Mouse (Mus musculus): ENCODE data around the gene Ggact. TPM values are rescaled to one million over a fixed set of nuclear protein-coding genes. Genes with fewer than 3 reads are reported as not detected.

Gene Ggact
- polyA plus RNA-seq, 1 experiment from 2014 or later, result 59.3 TPM

DNA sequence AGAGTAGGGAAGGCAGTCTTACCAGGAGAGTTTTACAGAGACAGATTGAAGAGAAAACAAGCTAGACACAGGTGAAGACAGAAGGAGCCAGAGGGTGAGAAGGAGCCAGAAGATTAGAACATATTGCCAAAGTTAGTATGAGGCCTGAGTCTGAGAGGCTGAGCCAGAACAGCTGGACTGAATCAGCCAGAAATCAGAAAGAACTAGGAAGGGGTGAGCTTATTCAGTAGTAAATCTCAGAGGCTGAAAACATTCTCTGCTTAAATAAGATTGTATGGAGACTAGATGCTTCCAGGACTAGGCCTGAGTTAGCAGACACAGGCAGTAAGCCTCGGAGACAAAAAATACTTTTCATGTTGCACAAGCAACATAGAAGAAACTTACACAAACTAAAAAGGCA, 53.8 kb downstream of the Ggact start:
- Histone ChIP-seq H3K4me2 (replicated peaks; ENCODE audit: low read depth) (no peak overlapping the region), H3K4me1 (replicated peaks; ENCODE audit: control insufficient read depth, insufficient read depth) (no peaks in the 10 kb centered on the region), H3K36me3 (ENCODE audit: control insufficient read depth, insufficient read depth, low read length) (no peaks in the 10 kb centered on the region), H3K27me3 (ENCODE audit: control insufficient read depth, insufficient read depth, low read length) (no peaks in the 10 kb centered on the region), H3K9me3 (ENCODE audit: control insufficient read depth, low read length) (no peaks in the 10 kb centered on the region), H3K4me3 (ENCODE audit: low read depth, low read length) (no peak overlapping the region), H3K27ac (replicated peaks) (no peak overlapping the region), H3K9ac (ENCODE audit: low read length) (no peak overlapping the region)
- no peak for ATAC-seq (ENCODE audit: low FRiP score, low TSS enrichment)
- 48% methylated on average over 1 of the region's 1 CpGs for WGBS
- no peak for TF ChIP-seq EP300 (optimal IDR thresholded peaks at IDR 0.05)
- TF ChIP-seq CTCF (IDR thresholded peaks at IDR 0.05; ENCODE audit: low read depth), result no peak
- no peak for DNase-seq (ENCODE audit: low spot score)

DNA sequence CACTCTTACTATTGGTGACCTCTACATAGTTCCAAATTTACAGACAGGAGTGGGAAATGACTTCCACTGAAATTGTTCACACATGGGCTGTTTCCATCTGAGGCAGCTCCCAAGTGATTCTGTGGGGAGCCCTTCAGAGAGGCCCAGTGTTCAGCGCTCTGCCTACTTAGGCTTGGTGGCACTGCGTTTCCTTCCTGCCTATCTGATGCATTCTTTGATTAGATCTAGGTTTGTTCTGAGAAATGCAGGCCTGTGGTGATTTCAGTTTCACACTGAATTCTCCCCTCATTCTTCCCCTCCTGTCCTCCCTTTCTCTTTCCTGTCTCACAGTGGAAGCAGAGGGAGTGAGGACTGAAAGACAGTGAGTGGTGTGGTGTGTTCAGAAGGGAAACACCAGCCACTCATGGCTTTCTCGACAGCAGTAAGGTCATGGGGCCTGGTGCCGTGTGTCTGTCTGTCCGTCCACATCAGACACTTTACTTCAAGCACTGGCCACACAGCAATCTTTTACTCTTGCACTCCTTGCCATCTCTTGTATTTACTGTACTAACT, 61.0 kb downstream of the Ggact start:
- TF ChIP-seq CTCF (IDR thresholded peaks at IDR 0.05; ENCODE audit: low read depth), result no peak
- no peak for TF ChIP-seq EP300 (optimal IDR thresholded peaks at IDR 0.05)
- Histone ChIP-seq H3K4me1 (replicated peaks; ENCODE audit: control insufficient read depth, insufficient read depth) (no peaks in the 10 kb centered on the region), H3K27me3 (ENCODE audit: control insufficient read depth, insufficient read depth, low read length) (no peaks in the 10 kb centered on the region), H3K9ac (ENCODE audit: low read length) (no peak overlapping the region), H3K27ac (replicated peaks) (no peak overlapping the region), H3K9me3 (ENCODE audit: control insufficient read depth, low read length) (no peaks in the 10 kb centered on the region), H3K4me2 (replicated peaks; ENCODE audit: low read depth) (no peak overlapping the region), H3K36me3 (ENCODE audit: control insufficient read depth, insufficient read depth, low read length) (no peaks in the 10 kb centered on the region), H3K4me3 (ENCODE audit: low read depth, low read length) (no peak overlapping the region)
- DNase-seq (ENCODE audit: low spot score), result no peak
- WGBS, result 78% methylated on average over 5 of the region's 5 CpGs
- no peak for ATAC-seq (ENCODE audit: low FRiP score, low TSS enrichment)

DNA sequence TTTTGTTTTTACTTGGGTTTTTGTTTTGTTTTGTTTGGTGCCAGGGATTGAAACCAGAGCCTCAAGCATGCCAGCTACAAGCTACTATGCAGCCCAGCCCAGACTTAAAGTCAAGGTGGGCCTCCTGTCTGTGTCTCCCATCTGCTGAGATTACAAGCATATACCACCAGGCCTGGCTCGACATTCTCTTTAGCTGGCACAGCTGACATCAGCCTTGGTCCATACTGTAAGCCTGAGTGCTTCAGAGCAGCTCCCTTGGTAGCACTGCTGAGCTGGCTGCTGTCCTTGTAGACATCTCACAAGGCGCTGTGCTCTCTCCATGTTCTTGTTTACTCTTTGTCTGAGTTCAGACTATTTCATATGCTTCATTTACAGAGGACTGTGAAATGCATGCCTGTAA, 76.5 kb downstream of the Ggact start:
- H3K4me2 ChIP-seq (replicated peaks; ENCODE audit: low read depth), result no peak overlapping the region
- H3K27me3 ChIP-seq (ENCODE audit: control insufficient read depth, insufficient read depth, low read length), result no peaks in the 10 kb centered on the region
- no peaks in the 10 kb centered on the region for H3K36me3 ChIP-seq (ENCODE audit: control insufficient read depth, insufficient read depth, low read length)
- no peak overlapping the region for H3K9ac ChIP-seq (ENCODE audit: low read length)
- no peaks in the 10 kb centered on the region for H3K4me1 ChIP-seq (replicated peaks; ENCODE audit: control insufficient read depth, insufficient read depth)
- DNase-seq (ENCODE audit: low spot score) (no peak), ATAC-seq (ENCODE audit: low FRiP score, low TSS enrichment) (no peak)
- H3K4me3 ChIP-seq (ENCODE audit: low read depth, low read length), result no peak overlapping the region
- no peak overlapping the region for H3K27ac ChIP-seq (replicated peaks)
- TF ChIP-seq EP300 (optimal IDR thresholded peaks at IDR 0.05) (no peak), CTCF (IDR thresholded peaks at IDR 0.05; ENCODE audit: low read depth) (no peak)
- WGBS, result 57% methylated on average over 2 of the region's 2 CpGs
- no peaks in the 10 kb centered on the region for H3K9me3 ChIP-seq (ENCODE audit: control insufficient read depth, low read length)

DNA sequence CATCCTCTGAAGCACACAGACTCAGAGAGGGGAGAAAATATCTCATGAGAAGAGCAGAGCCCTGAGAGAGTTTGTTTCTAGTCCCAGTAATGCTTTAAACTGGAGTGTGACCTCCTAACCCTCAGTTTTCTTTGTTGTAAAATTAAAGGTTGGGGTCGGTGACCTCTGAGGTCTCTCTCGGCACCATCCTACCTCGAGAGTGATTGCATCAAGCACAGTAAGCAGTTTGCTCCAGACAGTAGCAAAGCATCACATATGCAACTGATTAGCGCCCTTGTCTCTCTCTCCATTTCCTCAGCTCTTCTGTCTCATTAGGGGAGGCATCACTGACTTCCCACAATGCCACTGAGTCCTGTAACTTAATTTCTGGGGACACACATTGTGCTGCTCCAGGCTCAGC, 77.3 kb downstream of the Ggact start:
- Histone ChIP-seq H3K27ac (replicated peaks) (no peak overlapping the region), H3K4me3 (ENCODE audit: low read depth, low read length) (no peak overlapping the region), H3K9me3 (ENCODE audit: control insufficient read depth, low read length) (no peaks in the 10 kb centered on the region), H3K36me3 (ENCODE audit: control insufficient read depth, insufficient read depth, low read length) (no peaks in the 10 kb centered on the region), H3K27me3 (ENCODE audit: control insufficient read depth, insufficient read depth, low read length) (no peaks in the 10 kb centered on the region), H3K9ac (ENCODE audit: low read length) (no peak overlapping the region), H3K4me2 (replicated peaks; ENCODE audit: low read depth) (no peak overlapping the region), H3K4me1 (replicated peaks; ENCODE audit: control insufficient read depth, insufficient read depth) (no peaks in the 10 kb centered on the region)
- TF ChIP-seq EP300 (optimal IDR thresholded peaks at IDR 0.05), result no peak
- DNase-seq (ENCODE audit: low spot score) (no peak), ATAC-seq (ENCODE audit: low FRiP score, low TSS enrichment) (no peak)
- 41% methylated on average over 4 of the region's 4 CpGs for WGBS

DNA sequence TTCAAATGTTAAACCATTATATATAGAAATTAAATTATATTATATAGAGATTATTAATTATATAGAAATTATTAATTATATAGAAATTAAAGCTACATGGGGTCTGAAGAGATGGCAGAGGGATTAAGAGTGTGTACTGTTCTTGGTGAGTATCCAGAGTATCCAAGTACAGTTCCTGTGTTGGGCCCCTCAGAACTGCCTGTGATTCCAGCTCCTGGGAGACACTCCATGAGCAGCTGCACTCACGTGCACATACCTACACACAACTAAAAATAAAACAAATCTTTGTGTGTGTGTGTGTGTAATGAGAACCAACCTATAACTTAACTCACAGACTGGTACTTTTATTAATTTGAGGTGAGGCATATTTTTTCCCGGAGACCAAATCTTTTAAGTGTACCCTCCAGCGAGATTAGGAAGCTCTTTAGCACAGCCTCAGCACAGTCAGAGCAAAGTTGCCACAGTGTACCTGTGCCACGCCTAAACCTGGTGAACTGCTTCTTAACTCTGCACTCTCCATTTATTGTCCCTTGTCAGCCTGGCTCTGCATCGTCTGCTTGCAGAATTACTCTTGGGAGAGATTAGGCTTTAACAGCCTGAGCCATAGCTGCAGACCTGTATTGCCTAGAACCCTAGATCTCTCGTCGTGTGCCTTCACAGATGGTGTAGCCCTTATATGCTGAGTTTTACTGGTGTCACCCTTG, 77.9 kb downstream of the Ggact start:
- no peak overlapping the region for H3K9ac ChIP-seq (ENCODE audit: low read length)
- DNase-seq (ENCODE audit: low spot score), result no peak
- H3K4me1 ChIP-seq (replicated peaks; ENCODE audit: control insufficient read depth, insufficient read depth), result no peaks in the 10 kb centered on the region
- no peak for TF ChIP-seq EP300 (optimal IDR thresholded peaks at IDR 0.05)
- no peak for TF ChIP-seq CTCF (IDR thresholded peaks at IDR 0.05; ENCODE audit: low read depth)
- no peaks in the 10 kb centered on the region for H3K27me3 ChIP-seq (ENCODE audit: control insufficient read depth, insufficient read depth, low read length)
- H3K27ac ChIP-seq (replicated peaks), result no peak overlapping the region
- H3K9me3 ChIP-seq (ENCODE audit: control insufficient read depth, low read length), result no peaks in the 10 kb centered on the region
- no peaks in the 10 kb centered on the region for H3K36me3 ChIP-seq (ENCODE audit: control insufficient read depth, insufficient read depth, low read length)
- no peak for ATAC-seq (ENCODE audit: low FRiP score, low TSS enrichment)
- no peak overlapping the region for H3K4me3 ChIP-seq (ENCODE audit: low read depth, low read length)
- WGBS, result 52% methylated on average over 7 of the region's 7 CpGs
- no peak overlapping the region for H3K4me2 ChIP-seq (replicated peaks; ENCODE audit: low read depth)

DNA sequence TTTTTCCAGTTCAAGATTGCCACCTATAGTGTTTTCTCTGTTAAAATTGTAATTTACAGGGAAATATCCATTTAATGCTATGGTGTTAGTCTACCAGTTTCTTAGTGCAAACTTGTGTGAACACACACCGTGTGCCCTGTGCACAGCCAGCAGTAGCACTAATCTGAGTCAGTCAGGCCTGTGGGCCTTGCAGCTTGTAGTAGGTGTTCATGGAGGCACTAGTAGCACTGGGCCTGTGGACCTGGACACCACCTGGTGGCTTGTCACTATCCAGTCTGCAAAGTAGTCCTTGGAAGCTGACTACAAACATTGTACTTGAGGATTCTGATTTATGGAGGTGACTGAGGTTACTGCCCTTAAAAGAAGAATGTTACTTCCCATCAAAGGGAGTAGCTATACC, 78.8 kb downstream of the Ggact start:
- no peak for ATAC-seq (ENCODE audit: low FRiP score, low TSS enrichment)
- Histone ChIP-seq H3K9ac (ENCODE audit: low read length) (no peak overlapping the region), H3K4me2 (replicated peaks; ENCODE audit: low read depth) (no peak overlapping the region), H3K27me3 (ENCODE audit: control insufficient read depth, insufficient read depth, low read length) (no peaks in the 10 kb centered on the region), H3K27ac (replicated peaks) (no peak overlapping the region), H3K9me3 (ENCODE audit: control insufficient read depth, low read length) (no peaks in the 10 kb centered on the region), H3K36me3 (ENCODE audit: control insufficient read depth, insufficient read depth, low read length) (no peaks in the 10 kb centered on the region), H3K4me3 (ENCODE audit: low read depth, low read length) (no peak overlapping the region), H3K4me1 (replicated peaks; ENCODE audit: control insufficient read depth, insufficient read depth) (no peaks in the 10 kb centered on the region)
- WGBS, result 100% methylated on average over 1 of the region's 1 CpGs
- TF ChIP-seq CTCF (IDR thresholded peaks at IDR 0.05; ENCODE audit: low read depth), result no peak
- no peak for TF ChIP-seq EP300 (optimal IDR thresholded peaks at IDR 0.05)
- no peak for DNase-seq (ENCODE audit: low spot score)
